Mouse (Mus musculus): ENCODE measurements around the gene Gm21748. TPM values are rescaled to one million over a fixed set of nuclear protein-coding genes. Genes with fewer than 3 reads are reported as not detected.
"Not testable (repeated sequence)": the region's sequence is repeated elsewhere in the genome, so short reads cannot be mapped to it uniquely, and the experiment has no call there.

The Gm21748 gene
- not detected for total RNA-seq (2021)

DNA sequence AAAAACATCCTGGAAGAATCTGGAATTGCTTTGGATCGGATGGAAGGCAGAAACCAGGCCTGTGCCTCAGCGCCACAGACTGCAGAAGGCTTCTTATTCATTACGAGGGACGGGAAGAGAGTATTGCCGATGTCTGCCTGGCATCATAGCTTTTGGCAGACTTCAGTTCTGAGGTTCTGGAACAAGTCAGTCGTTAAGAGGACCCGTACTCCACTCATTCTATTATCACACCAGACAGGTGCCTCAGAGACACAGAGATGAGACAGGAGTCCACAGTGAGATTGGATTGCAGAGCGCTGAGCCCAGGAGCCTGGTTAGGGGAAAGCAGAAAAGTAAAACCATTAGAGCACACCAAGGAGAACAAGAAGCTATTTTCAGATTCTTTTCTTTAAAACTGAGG lies at the start of gene Gm21748:
Gene Gm21748, minus strand, starts transcription at position 101 of the 400 bp plus-strand sequence.
- DNase-seq (ENCODE audit: low spot score); intact Hi-C loops (cut with DNase I): not testable (repeated sequence)

Other genes starting within 250 kb of the Gm21748 start
- gene Gm21860, start 84.4 kb downstream of the Gm21748 start, total RNA-seq (2021), result not detected
- not detected for gene Gm47283, start 54.4 kb downstream of the Gm21748 start, total RNA-seq (2021)

Measured in heart, postnatal 25 days (tissue).